Mouse (Mus musculus): ENCODE measurements around the gene Nemp1. TPM values are rescaled to one million over a fixed set of nuclear protein-coding genes. Genes with fewer than 3 reads are reported as not detected.

The Nemp1 gene
- polyA plus RNA-seq, 1 experiment, result not detected

DNA sequence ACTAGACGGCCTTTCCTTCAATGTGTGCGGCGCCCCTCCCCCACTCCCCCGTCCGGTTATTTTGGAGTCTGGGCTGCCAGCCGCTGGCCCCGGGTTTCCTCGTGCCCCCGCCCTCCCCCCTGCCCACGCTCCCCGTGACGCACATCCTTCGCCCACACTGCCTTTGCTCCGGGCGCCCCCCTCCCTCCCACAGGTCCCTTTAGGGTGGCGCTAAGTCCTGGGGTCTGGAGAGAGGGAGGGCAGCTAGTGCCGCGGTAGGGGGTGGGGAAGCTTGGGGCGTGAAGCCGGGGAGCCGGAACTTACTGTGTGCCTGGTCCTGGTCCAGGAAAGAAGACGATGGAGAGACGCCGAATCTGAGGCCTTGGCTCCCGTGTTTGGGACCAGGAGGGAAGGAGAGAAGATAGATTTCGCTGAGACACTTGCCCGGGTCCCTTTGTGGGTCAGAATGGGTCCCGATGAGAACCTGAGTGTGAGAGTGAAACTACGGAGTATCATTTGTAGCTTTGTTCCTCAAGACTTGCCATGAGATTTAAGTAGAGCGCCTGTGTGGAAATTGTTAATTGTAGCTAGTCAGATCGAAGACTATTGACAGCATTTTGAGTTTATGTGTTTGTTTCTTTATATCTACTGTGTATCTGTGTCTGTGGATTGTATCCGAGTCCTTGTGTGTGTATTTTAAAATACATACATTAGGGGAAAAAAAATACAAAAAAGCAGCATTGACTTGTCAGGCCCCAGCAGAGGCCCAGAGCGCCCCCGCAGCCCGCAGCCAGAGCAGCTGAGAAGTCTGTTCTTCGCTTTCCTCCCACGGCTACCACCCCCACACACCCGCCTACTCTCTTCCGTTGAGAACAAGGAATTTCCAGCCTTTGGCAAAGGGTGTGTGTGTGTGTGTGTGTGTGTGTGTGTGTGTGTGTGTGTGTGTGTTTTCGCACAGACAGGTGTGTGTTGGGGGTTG, 1.7 kb downstream of the Nemp1 start, which contains the start of gene Nab2:
TSS of gene Nab2 (minus strand) at position 476 of the 958 bp plus-strand sequence.
- Histone ChIP-seq H3K27ac (ENCODE audit: insufficient read depth, low read depth, low read length) (peak within 1 kb of the TSS; percentile 91), H3K4me3 (ENCODE audit: insufficient read depth, low read depth, low read length) (peak within 1 kb of the TSS; percentile 64), H3K4me1 (ENCODE audit: control insufficient read depth, insufficient read depth, low read length) (peaks cover 50% of the 10 kb centered on the region)
- WGBS, result 4% methylated on average over 40 of the region's 40 CpGs
- no peak for TF ChIP-seq CTCF (IDR thresholded peaks at IDR 0.05; ENCODE audit: insufficient read depth, low read depth, low read length)
- TF ChIP-seq POLR2A (IDR thresholded peaks at IDR 0.05; ENCODE audit: insufficient read depth, low read depth, low read length), result no peak

GRCm38 (mm10) chr10:127669170-127669569, 2.5 kb downstream of the Nemp1 start:
- H3K4me3 ChIP-seq (ENCODE audit: insufficient read depth, low read depth, low read length), result 0 out of 2 replicates have a peak overlapping the region, but pooled peaks have one; percentile 3
- peaks cover 43% of the 10 kb centered on the region for H3K4me1 ChIP-seq (ENCODE audit: control insufficient read depth, insufficient read depth, low read length)
- H3K27ac ChIP-seq (ENCODE audit: insufficient read depth, low read depth, low read length), result peak overlapping the region; percentile 91; the same call in 1 of the 2 replicates
- WGBS, result 18% methylated on average over 7 of the region's 7 CpGs
- TF ChIP-seq CTCF (IDR thresholded peaks at IDR 0.05; ENCODE audit: insufficient read depth, low read depth, low read length), result no peak
- TF ChIP-seq POLR2A (IDR thresholded peaks at IDR 0.05; ENCODE audit: insufficient read depth, low read depth, low read length), result no peak

GRCm38 (mm10) chr10:127670185-127670584, 3.5 kb downstream of the Nemp1 start:
- H3K27ac ChIP-seq (ENCODE audit: insufficient read depth, low read depth, low read length), result no peak overlapping the region
- WGBS, result 96% methylated on average over 2 of the region's 2 CpGs
- H3K4me3 ChIP-seq (ENCODE audit: insufficient read depth, low read depth, low read length), result no peak overlapping the region
- TF ChIP-seq POLR2A (IDR thresholded peaks at IDR 0.05; ENCODE audit: insufficient read depth, low read depth, low read length) (no peak), CTCF (IDR thresholded peaks at IDR 0.05; ENCODE audit: insufficient read depth, low read depth, low read length) (no peak)
- peaks cover 35% of the 10 kb centered on the region for H3K4me1 ChIP-seq (ENCODE audit: control insufficient read depth, insufficient read depth, low read length)

GRCm38 (mm10) chr10:127671276-127671675, 4.6 kb downstream of the Nemp1 start:
- Histone ChIP-seq H3K4me3 (ENCODE audit: insufficient read depth, low read depth, low read length) (no peak overlapping the region), H3K27ac (ENCODE audit: insufficient read depth, low read depth, low read length) (no peak overlapping the region), H3K4me1 (ENCODE audit: control insufficient read depth, insufficient read depth, low read length) (peaks cover 29% of the 10 kb centered on the region)
- TF ChIP-seq CTCF (IDR thresholded peaks at IDR 0.05; ENCODE audit: insufficient read depth, low read depth, low read length), result peak; percentile 42; the same call in 1 of the 2 replicates
- TF ChIP-seq POLR2A (IDR thresholded peaks at IDR 0.05; ENCODE audit: insufficient read depth, low read depth, low read length), result no peak
- WGBS, result 38% methylated on average over 2 of the region's 2 CpGs

- H3K4me3 ChIP-seq (ENCODE audit: insufficient read depth, low read depth, low read length), result no peak overlapping the region
- TF ChIP-seq CTCF (IDR thresholded peaks at IDR 0.05; ENCODE audit: insufficient read depth, low read depth, low read length) (no peak), POLR2A (IDR thresholded peaks at IDR 0.05; ENCODE audit: insufficient read depth, low read depth, low read length) (no peak)
- 91% methylated on average over 6 of the region's 6 CpGs for WGBS
- no peak overlapping the region for H3K27ac ChIP-seq (ENCODE audit: insufficient read depth, low read depth, low read length)
- H3K4me1 ChIP-seq (ENCODE audit: control insufficient read depth, insufficient read depth, low read length), result peaks cover 14% of the 10 kb centered on the region
Measured at GRCm38 (mm10) chr10:127674046-127674655, 7.5 kb downstream of the Nemp1 start.

GRCm38 (mm10) chr10:127674794-127675522, 8.3 kb downstream of the Nemp1 start:
- 57% methylated on average over 8 of the region's 8 CpGs for WGBS
- Histone ChIP-seq H3K4me1 (ENCODE audit: control insufficient read depth, insufficient read depth, low read length) (peaks cover 10% of the 10 kb centered on the region), H3K27ac (ENCODE audit: insufficient read depth, low read depth, low read length) (no peak overlapping the region), H3K4me3 (ENCODE audit: insufficient read depth, low read depth, low read length) (no peak overlapping the region)
- TF ChIP-seq CTCF (IDR thresholded peaks at IDR 0.05; ENCODE audit: insufficient read depth, low read depth, low read length) (peak; percentile 59), POLR2A (IDR thresholded peaks at IDR 0.05; ENCODE audit: insufficient read depth, low read depth, low read length) (no peak)

GRCm38 (mm10) chr10:127675859-127676398, 9.2 kb downstream of the Nemp1 start:
- H3K27ac ChIP-seq (ENCODE audit: insufficient read depth, low read depth, low read length), result no peak overlapping the region
- H3K4me3 ChIP-seq (ENCODE audit: insufficient read depth, low read depth, low read length), result no peak overlapping the region
- WGBS, result 43% methylated on average over 5 of the region's 5 CpGs
- peaks cover 7% of the 10 kb centered on the region for H3K4me1 ChIP-seq (ENCODE audit: control insufficient read depth, insufficient read depth, low read length)
- no peak for TF ChIP-seq POLR2A (IDR thresholded peaks at IDR 0.05; ENCODE audit: insufficient read depth, low read depth, low read length)
- no peak for TF ChIP-seq CTCF (IDR thresholded peaks at IDR 0.05; ENCODE audit: insufficient read depth, low read depth, low read length)

All from olfactory bulb, adult 2 months (tissue).